Mouse (Mus musculus): ENCODE results near the gene Bcar3. TPM values are rescaled to one million over a fixed set of nuclear protein-coding genes. Genes with fewer than 3 reads are reported as not detected.
"Not testable (repeated sequence)": the region's sequence is repeated elsewhere in the genome, so short reads cannot be mapped to it uniquely, and the experiment has no call there.

The Bcar3 gene
- total RNA-seq, 2 experiments from 2014 or later, result 8.4 to 9.3 TPM

DNA sequence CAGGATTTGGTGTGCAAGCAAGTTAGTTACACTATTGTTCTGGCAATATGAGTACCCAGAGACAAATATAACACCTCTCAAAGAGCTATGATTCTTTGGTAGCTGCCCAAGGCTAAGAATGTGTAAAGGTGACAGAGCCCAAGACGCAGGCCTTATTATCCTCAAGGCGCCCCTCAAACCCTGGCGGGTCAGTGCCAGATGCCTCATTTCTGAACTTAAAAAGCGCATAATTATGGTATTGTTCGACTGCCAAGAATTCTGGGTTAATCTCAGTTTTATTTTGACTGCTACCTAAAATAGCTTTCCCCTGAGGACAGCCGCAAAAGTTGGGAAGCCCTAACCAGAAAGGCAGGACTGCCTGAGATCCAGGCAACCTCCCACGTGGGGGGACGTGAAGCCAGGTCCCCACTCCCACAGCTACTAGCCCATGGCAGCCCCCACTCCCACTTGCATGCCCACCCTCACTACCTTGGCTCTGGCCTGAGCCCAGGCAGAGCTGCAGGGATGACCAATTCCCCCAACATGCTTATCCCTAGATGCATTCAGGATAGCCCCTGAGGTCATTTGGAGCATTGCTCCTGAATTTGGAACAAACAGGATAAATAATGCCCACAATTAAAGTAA, 83.0 kb downstream of the Bcar3 start:
- no peak for DNase-seq (ENCODE audit: extremely low spot score in 1 of 2, low spot score in 1 of 2)

DNA sequence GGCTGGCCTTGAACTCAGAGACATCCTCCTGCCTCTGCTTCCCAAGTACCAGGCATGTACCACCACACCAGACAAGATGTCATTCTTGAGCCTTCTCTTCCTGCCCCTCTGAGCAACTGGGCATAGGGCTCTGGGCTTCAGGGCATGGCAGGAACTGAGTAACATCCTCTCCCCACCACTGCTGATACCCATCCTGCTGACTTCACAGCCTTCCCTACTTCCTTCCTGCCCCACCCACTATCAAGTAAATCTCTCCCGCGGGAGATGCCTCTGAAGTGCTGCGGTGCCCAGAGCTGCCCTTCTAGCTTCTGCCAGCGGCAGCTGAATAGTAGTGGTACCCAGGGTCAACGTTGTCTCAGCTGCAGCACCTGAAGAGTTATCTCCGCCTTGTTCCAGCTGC, 84.7 kb downstream of the Bcar3 start:
- DNase-seq (ENCODE audit: extremely low spot score in 1 of 2, low spot score in 1 of 2), result no peak

DNA sequence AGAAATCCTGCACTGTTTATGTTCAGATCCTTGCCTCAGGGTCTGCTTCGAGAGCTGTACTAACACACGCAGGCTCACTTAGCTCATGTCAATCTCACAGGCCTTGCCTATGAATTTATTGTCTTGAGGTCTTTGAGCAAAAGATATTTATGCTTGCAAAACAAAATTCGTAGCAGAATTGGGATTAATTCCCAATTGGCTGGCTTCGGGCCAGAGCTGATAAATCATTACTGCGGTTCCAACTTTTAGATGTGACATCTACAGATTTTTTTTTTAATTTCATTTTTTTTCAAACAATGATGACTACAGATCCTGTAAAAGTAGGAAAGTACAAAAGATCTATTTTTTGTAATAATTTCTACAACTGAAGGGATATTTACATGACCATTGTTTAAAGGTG, 86.8 kb downstream of the Bcar3 start:
- DNase-seq (ENCODE audit: extremely low spot score in 1 of 2, low spot score in 1 of 2), result no peak

DNA sequence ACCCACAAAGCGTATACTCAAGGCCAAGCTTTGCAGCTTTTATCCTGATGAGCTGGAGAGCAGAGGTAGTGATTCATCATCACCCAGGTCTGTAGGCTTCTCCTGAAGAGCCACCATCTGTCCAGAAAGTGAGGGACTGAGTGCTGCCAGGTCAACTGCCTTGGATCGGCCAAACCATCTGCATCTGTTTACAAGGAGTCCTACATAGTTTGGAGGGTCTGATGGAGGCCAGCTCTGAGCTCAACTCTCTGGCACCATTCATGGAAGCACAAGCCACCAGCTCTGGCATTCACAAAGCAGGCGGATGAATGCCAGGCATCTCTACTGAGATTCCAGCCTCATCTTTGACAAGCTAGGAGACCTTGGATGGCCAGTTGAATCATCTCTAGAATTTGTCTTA, 87.7 kb downstream of the Bcar3 start:
- DNase-seq (ENCODE audit: extremely low spot score in 1 of 2, low spot score in 1 of 2), result no peak

DNA sequence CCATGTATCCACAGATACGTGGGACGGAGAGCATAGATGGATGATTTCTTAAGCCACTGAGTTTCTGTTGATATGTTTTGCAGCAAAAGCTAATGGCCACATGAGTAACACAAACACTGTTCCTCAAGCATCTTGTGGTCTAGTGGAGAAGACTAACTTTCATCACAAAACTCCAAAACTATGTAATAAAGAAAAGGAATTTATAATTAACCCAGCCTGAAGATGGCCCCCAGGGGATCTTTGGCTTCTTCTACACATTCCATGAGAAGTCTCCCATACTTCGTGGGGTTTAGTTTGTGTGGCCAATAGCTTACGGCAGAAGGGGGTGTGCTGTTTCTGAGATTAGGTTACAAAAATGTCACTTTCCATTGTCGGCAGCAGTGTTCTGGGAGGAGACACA, 92.5 kb downstream of the Bcar3 start:
- no peak for DNase-seq (ENCODE audit: extremely low spot score in 1 of 2, low spot score in 1 of 2)

DNA sequence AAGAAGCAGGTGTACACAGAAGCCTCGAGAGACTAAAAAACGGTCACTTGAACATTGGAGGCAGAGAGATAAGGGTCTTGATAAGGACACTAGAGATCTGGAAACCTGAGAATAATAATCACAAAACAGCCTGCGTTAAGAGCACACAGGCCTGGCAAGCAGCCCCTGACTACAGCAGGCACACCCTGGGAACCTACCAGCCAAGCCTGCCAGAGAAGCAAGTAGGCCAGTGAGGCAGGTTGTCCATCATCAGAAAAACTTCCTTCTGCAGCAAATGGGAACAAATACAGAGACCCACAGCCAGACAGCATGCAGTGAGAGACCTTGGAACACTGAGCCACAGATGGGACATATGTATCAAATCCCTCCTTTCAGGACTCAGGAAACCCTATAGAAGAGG, 93.8 kb downstream of the Bcar3 start:
- DNase-seq (ENCODE audit: extremely low spot score in 1 of 2, low spot score in 1 of 2), result no peak

DNA sequence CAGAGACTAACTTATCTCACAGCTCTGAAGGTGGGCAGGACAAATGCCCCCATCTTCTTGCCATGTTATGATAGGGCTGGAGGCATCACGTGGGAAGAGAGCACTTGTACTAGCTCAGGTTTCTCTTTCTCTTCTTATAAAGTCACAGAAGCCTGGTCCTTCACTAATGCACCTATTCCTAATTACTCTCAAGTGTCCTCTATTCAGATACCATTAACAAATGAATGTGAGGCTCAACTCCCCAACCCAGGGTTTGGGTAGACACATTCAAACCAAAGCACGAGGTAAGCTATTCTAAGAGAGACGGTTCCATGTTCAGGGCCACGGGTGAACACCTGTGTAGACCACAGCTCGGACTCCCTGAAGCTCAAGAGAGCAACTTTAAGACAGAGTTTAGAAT, 96.0 kb downstream of the Bcar3 start:
- no peak for DNase-seq (ENCODE audit: extremely low spot score in 1 of 2, low spot score in 1 of 2)

DNA sequence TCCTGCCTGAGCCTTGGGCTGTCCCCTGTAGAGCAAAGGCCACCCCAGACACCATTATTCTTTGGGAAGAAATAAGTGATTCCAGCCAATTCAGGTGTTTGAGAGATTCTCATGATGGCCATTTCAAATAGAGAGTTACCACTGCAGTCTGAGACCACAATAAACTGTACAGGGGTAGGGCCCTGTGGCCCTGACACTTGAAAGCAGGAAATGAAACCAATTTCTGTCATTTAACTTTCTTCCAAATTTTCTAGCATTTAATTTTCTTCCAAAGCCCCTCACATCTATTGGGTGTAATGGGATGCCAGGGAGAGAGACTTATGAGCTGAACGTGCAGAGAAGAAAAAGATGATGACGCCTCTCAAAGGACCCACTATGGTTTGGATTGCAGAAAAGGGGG, 97.2 kb downstream of the Bcar3 start:
- DNase-seq (ENCODE audit: extremely low spot score in 1 of 2, low spot score in 1 of 2), result no peak

DNA sequence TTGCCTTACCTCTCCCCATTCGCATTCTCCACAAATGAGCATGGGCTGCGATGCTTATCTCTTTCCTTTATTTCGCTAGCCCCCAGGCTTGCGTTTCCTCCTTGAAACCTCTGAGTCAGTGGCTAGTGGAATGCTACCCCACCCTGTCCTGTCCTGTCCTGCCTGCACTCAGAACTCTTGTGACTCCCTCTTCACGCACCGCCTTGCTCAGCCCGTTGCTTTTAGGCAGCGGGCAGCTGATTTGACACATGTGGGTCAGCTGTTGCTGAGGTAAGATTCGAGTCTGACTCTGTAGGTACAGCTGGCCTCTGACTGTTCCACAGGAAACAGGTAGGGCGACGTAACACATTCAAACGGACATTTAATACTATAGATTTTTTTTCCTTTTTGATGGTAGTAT, 97.9 kb downstream of the Bcar3 start:
- DNase-seq (ENCODE audit: extremely low spot score in 1 of 2, low spot score in 1 of 2), result no peak

DNA sequence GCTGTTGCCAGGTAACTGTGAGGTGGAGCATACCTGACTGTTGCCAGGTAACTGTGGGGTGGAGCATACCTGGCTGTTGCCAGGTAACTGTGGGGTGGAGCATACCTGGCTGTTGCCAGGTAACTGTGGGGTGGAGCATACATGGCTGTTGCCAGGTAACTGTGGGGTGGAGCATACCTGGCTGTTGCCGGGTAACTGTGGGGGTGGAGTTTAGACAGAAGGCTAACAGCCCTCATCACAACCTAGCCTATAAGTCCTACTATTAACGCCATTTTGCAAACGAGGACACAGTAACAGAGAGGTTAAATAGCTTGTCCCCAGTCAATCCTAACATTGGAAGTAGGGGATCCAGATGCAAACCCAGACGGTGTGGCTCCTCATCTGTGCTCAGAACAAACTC, 99.5 kb downstream of the Bcar3 start:
- DNase-seq (ENCODE audit: extremely low spot score in 1 of 2, low spot score in 1 of 2), result not testable (repeated sequence)

DNA sequence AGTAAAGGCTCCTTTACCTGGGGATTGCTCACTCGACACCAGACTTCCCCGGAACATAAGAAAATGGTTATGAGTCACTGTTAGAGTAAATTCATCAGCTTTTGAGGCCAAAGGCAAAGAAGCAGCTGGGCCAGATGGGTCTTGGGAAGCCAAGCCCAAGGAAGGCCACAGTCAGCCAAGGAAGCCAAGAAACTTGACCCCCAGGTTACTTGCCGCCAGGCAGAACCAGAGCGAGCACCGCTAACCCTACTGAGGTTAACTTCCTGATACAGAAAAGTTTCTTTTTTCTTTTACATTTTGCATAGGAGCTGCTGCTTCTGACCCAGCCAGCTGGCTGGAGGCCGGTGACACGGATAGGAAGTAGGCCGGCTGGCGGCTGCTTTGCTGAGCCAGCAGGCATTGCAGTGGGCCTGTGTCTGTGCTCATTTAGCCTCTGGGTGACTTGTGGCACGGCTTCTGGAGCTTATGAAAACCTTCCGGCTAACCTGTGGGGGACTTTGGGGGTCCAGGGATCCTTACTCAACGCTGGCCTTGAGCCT, 100.0 kb downstream of the Bcar3 start:
- DNase-seq (ENCODE audit: extremely low spot score in 1 of 2, low spot score in 1 of 2), result no peak

DNA sequence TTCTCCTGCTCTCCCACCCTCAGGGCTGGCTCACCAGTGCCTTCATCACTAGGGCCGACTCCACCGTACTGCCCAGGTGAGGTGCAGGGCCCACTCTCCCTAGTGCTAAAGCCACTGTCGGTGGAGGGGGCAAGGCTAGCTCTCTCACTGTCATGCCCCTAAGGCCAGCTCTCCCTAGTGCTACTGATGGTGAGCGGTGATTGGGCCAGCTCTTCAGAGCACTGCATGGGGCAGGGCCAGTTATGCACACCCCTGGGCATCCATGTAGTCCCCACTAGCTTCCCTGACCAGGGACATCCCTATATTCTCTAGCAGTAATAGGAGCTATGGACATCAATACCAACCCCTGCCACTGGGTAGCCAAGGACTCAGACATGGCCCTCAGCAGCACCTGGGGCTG, 103.0 kb downstream of the Bcar3 start:
- DNase-seq (ENCODE audit: extremely low spot score in 1 of 2, low spot score in 1 of 2), result no peak

DNA sequence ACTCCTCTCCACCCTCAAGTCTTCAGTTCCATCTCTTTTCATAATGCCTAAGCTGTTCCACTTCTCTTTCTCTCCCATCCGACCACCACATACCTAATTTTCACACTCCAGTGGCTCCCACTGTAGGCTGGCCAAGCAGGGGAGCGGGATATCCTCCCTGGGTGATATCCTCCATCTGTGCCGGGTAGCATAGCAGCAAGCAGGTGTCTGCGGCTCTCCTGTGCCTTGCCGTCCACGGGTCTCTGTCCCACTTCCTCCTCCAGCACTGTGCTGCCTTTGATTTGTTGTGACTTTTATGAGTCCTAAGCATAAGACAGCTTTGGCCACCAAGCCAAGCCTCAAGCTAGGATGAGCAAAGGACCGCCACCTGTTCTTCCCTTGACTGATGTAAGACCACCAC, 103.5 kb downstream of the Bcar3 start:
- DNase-seq (ENCODE audit: extremely low spot score in 1 of 2, low spot score in 1 of 2), result no peak

DNA sequence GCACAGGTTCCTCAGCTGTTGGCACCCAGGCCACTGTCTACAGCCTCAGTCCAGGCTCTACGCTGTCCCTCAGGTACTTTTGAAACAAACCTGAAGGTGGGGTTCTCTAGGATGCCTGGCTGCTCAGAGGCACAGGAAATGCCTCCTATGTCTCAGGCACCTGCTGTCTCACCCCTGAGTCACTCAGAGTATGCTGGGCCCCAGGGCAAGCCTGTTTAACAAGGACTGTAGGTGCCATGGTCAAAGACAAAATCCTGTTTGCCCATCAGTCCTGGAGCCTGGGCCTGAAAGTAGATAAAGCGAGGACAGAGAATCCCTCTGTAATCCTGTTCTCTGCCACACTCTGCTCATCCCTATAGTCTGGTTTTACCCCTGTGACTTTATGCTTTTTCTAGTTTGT, 107.1 kb downstream of the Bcar3 start:
- no peak for DNase-seq (ENCODE audit: extremely low spot score in 1 of 2, low spot score in 1 of 2)

DNA sequence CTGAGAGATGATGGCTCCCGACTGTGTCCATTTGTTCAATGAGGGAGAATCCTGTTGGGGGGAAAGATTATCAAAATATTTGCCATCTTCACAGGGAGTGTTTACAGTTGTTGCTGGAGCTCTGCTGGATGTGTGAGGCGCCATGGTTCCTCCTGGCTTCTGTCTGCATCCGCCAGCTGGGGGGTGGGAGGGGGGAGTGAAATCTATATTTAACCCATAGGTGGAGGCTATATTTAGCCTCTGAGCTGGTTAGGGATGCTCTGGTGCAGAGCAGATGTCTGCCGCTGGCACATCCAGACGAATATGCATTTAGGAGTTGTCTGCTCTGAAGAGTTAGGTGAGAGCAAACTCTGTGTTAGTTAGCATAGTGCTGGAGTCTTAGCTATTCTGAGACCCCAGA, 108.2 kb downstream of the Bcar3 start:
- DNase-seq (ENCODE audit: extremely low spot score in 1 of 2, low spot score in 1 of 2), result no peak

DNA sequence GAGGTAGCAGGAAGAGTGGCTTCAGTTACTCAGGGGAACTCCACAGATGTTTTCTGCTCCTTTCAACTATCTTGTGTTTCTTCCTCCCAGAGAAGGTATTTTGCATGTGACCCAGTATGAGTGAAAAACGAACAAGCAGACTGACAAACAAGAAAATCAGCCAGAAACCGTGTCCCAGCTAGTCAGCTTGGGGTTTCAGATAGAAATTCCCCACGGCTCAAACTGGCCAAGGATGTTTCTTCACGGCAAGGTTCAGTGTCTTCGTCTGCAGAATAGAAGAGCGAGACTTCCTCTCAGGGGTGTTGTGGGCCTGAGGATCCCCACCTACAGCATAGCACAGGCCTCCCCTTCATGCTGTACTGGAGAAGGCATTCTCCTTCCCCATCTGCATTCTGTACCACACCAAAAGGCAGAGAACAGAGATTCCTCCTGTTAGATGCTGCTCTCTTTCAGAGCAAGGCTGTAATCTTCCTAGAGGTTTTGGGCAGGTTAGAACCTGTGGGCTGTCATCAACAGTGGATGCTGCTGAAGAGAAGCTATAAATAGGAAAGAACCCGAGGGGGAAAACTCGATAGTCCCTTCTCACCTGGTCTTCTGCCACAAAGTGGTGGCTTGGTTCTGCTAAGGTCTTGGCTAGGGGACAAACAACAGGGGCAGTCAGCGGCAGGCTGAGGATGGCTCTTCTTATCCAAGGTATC, 110.1 kb downstream of the Bcar3 start:
- DNase-seq (ENCODE audit: extremely low spot score in 1 of 2, low spot score in 1 of 2), result no peak

DNA sequence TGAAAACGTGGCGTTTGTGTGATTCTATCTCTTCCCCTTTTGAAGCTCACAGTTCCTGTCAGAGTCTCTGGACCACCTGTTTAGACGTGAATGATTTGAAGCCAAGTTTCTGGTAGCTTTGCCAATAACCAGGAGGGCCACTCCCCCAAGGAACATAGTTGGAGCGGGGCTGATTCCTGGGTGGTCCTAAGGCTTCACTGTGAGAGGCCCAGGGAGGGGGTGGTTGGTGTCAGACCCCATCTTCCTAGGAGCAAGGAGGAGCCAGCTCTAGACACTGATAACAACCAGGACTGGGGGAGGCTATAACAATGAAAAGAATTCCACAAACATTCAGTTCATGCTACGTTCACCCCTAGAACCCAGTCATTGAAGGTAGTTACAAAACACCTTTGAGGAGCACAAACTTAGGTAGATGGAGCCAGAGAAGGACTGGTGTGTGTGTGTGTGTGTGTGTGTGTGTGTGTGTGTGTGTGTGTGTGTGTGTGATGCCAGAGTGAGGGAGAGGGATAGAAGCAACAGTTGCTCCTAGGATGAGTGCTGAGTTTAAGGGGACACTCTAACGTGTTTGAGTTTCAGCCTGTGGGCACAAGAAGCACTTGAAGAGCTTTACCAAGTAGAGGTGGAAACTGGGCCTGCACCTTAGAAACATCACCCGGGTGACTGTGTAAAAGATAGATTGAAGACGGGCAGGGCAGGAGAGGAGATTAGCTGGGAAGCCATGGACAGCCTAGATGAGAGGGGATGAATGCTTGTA, 111.4 kb downstream of the Bcar3 start:
- no peak for DNase-seq (ENCODE audit: extremely low spot score in 1 of 2, low spot score in 1 of 2)

DNA sequence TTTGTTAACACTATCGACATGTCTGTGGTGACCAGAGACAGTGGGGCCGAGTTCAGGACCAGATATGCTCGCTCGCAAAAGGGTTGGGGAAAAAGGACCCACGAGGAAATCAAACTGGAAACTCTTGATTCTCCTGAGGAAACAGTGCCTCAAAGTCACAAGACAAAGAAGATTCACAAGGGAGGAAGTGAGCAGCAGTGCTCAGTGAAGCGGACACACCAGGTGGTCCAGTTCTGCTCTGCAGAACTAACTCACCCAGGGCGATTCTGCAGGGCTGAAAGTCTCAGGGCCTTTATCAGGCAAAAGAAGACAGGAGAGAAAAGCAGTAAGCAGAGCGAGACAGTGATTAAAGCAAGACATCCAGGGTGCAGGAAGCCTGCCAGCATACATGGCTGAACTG, 112.5 kb downstream of the Bcar3 start:
- DNase-seq (ENCODE audit: extremely low spot score in 1 of 2, low spot score in 1 of 2), result no peak

DNA sequence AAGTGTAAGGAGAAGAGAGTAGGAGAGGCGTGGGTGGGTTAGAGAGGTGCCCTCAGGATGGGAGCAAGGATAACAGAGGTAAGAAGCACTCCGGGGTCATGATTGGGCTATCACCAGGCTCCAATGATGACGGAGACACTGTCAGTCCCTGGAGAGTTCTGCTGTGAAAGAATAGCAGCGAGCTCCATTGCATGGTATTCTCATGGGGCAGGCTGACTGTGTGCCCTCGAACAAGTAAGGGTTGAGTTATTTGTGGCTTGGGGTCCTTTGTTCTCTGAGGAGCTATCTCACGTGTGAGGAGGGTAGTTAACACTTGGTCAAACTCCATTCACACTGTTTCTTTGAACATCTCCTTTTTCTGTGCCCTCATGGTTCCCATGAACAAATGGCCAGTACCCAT, 113.8 kb downstream of the Bcar3 start:
- no peak for DNase-seq (ENCODE audit: extremely low spot score in 1 of 2, low spot score in 1 of 2)

DNA sequence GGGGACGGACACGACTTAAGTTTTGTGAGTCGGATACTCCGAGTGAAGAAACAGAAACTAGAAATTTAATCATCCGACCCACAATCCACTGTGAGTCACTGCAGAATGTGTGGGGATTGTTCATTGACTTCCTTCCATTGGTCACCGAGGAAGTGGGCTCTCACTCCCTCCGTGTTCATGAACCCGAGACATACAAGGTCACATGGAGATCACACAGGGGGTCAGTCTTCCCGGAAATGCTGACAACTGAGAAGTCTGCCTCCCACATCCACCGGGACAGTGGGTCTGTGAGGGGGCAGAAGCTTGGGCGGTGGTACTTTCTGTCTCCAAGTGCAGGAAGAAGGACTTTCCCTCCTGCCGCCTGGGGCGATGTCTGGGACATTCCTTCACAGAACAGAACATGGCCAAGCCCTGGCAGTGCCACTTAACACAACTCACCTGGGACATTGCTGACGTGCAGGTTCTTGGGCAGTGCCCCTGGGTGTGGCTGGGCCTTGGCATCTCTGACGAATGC, 114.9 kb downstream of the Bcar3 start:
- no peak for DNase-seq (ENCODE audit: extremely low spot score in 1 of 2, low spot score in 1 of 2)

DNA sequence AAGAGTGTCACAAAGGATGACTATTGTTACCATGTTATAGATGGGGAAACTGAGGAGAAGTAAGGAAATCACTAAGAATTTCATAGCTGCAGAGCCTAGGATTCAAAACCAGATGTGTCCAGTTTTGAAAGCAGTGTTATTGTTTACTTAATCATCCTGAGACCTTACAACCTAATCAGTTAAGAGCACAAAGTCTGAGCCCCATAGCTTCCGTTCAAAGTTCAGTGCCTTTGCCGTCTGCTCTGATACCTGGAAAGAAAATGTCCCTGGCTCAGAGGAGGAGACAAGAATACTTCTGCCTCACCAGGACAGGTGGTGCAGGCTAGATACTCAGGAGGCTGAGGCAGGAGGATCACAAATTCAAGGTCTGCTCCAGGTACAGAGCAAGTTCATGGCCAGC, 117.7 kb downstream of the Bcar3 start:
- no peak for DNase-seq (ENCODE audit: extremely low spot score in 1 of 2, low spot score in 1 of 2)

All from layer of hippocampus, postnatal 25 days (tissue).